Mouse (Mus musculus): ENCODE data around the gene Prickle2.

The Prickle2 gene

DNA sequence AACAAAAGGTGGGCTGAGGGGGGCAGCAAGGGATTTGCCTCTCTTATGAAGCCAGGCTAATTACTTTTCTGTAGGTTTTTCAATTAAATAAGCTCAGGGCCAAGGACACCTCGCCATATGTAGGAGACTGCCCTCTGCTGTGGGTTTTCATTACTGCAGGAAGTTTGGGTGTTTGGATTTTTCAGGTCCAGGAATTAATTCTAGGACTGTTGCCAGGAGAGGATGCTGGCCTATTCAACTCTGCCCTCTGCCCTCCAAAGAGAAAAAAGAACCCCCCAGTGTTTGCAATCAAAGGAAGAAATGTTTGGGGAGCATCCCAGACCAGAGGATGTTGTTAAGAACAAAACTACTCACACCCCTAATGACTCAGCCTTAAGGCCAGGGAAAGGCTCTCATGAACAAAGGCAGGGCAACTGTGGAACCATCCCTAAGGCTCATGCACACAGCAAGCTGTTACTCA is 40.4 kb downstream of the Prickle2 start:
- peak; percentile 51 for DNase-seq (ENCODE audit: low spot score)

DNA sequence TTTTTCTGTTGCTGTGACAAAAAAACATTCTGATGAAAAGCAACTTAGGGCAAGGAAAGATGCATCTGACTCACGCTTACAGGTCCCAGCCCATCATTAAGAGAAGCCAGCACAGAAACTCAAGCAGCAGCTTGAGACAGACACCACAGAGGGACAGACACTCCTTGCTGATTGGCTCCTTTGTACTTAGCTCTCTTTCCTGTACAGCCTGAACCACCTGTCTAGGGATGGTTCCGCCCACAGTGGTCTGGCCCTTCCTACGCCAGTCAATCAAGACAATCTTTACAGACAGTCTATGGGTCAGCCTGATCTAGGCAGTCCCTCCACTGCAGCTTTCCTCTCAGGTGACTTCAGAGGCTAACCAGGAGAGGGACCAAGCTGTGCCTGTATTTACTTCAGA is 42.1 kb downstream of the Prickle2 start:
- DNase-seq (ENCODE audit: low spot score): no peak

DNA sequence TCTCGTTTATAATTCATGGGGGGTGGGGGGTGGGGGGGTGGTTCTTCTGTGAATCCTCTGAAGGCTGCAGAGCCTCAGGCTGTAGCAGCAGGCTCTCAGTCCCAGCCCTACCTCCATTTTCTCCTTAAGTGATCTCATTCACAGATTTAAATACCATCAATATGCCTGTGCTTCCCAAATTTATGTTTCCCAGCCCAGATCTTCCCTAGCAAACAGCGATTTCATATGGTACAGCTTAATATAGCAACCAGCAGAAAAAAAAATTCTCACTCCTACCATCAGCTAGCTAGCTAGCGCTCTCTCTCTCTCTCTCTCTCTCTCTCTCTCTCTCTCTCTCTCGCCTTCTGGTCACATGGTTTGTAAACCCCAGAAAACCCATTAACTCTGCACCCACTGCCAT is 42.5 kb downstream of the Prickle2 start:
- no peak for DNase-seq (ENCODE audit: low spot score)

DNA sequence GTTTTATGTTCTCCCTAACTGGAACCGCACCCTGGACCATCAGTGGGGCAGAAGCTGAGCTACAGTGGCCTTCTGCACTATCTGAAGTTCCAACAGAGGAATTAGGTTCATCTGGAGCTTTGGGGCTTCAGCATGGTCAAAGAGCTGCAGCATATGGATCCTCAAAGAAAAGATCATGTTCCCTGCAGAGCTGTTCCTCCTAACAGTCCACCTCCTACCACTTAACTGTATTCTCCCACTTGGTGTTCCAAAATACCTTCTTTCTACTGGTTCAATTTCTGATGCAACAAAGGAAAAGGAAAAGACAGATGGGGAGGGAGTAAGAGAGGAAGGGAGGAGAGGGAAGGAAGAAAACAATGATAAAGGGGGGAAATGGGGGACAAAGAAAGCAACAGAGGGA is 56.9 kb downstream of the Prickle2 start:
- DNase-seq (ENCODE audit: low spot score): no peak

DNA sequence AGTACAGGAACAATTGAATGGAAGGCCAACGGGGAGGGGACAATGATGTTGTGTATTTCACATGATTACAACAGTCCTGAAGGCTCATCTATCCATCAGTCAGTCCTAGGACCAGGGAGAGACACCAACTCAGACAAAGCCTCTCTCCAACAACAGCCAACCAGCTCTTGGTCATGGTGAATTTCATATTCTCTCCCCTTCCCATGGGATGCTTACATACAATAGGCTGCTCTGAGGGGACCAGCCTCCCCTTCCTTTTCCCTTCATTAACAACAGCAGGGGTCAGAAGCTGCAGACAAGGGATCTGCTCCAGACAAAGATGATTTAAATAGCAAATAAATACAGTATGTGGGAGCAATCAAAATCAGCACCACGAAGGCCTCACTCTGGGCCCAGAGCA is 57.4 kb downstream of the Prickle2 start:
- no peak for DNase-seq (ENCODE audit: low spot score)

DNA sequence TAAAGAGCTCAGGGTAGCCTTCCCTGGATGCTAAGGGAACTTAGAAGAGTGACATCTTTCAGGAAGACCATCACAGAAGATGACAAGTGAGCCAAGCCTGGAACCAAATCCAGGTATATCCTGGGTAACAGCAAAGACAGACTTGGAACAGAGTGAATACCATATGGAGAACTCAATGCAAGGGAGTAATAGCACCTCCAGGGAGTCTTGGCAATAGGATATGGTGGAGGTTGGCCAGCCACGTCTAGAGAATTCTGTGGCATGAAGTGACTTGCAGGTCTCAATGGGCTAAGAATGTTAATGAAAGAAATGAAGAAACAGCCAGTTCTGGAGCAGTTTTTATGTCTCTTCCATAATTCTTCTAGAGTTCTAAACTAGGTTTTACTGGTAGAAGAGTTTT is 63.0 kb downstream of the Prickle2 start:
- no peak for DNase-seq (ENCODE audit: low spot score)

DNA sequence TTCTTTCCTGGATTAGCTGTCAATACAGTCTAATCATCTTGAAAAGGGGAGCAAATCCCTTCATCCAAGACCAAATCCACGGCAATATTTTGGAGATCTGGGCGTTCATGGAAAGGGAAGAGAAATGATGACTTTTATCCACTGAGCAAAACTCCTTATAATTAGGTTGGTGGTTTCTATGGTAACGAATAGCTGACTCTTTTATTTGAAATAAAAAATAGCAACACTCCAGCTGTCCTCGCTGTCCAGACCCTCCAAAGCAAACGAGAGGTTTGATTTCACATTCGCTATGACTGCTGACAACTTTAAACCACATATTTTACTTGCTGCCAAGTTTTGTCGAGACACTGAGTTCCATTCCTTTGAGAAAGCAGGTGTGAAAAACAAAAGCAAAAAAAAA is 64.0 kb downstream of the Prickle2 start:
- no peak for DNase-seq (ENCODE audit: low spot score)

DNA sequence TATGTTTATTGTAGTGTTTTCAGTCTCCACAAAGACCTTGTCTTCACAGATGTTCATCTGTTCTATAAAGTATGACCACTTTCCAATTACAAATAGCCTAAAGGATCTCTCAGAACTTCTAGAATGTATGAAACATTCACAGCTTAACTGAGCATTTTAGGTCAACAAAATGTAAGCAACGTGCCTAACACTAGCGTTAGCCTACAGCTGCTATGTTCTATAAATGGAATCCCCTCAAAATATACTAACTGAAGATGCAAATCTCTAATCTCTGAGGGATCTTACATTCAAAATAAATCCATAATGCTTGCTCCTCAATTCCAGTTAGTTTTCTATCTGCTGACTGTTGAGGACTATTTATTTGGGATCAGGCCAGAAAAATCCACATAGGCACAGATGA is 65.1 kb downstream of the Prickle2 start:
- DNase-seq (ENCODE audit: low spot score): no peak

DNA sequence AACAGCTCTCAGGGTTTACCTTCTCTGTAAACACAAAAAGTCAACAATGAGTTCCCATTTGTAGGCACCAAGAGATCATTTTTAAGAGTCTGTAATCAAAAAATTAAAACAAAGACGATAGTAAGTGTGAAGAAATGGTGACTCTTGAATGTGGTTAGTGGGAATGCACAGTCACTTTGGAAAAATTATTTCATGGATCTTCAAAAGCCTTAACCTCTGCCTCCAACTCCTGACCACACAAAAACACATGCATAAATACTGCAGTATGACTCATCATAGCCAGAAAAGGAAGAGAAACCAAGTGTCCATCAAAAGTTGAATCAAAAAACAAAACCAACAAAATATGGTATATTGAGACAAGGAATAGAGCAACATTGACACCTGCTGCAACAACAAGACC is 69.5 kb downstream of the Prickle2 start:
- DNase-seq (ENCODE audit: low spot score): no peak

DNA sequence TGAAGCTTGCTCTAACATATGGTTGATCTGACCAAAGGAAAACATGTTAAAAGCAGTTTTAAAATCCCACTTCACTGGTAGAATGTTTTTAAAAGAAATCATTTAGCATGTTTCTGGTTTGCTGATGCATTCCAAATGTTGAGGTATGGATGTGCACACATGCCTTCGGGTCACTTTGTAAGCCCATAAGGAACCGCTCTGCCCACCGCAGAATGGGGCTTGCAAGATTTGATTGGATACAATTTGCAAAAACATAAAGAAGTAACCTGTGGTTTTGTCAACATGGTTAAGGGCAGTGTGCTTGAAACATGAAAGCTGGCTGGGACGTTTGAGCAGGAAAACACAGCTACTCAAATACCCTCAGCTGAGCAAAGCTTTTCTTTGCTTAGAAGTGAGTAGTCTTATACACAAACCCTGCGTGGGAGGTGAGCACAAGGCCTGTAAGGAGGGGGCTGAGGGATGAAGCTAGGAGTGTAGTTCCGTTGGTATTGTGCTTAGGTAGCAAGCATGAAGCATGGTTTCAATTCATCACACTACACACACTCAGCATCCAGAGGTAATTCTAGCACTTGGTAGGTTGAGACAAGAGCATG is 71.0 kb downstream of the Prickle2 start:
- DNase-seq (ENCODE audit: low spot score): no peak

DNA sequence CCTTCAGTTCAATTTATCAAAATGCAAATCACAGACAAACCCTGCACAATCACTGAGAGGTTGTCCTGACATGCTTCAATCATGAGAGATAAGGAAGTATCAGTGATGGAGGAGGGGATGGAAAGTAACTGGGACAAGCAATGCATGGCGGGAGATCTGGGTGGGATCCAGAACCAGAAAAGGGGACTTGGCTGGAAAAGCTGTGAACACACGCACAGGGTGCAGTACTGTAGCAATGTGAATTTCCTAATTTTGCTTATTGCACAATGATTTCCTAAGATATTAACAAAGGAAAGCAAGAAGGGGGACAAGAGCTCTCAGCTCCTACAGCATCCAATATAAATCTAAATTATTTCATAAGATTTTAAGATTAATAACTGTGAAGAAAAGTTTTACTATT is 75.0 kb downstream of the Prickle2 start:
- DNase-seq (ENCODE audit: low spot score): no peak

DNA sequence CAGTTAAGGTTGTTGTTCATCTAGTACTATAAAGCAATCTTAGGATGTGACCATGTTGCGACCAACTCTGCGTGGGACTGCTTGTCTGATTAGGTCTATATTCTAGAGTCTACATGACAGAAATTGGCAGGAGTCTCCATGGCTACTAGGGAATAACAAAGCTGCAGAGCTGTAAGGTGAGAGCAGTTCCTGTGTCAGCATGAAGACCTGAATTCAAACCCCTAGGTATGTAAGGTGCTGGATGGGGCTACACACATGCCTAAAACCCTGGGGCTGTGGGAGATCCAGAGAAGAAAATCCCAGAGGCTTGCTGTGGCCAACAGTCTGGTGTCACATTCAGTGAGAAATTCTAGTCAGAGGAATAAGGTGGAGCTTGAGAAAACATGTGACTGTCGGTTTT is 78.2 kb downstream of the Prickle2 start:
- DNase-seq (ENCODE audit: low spot score): no peak

DNA sequence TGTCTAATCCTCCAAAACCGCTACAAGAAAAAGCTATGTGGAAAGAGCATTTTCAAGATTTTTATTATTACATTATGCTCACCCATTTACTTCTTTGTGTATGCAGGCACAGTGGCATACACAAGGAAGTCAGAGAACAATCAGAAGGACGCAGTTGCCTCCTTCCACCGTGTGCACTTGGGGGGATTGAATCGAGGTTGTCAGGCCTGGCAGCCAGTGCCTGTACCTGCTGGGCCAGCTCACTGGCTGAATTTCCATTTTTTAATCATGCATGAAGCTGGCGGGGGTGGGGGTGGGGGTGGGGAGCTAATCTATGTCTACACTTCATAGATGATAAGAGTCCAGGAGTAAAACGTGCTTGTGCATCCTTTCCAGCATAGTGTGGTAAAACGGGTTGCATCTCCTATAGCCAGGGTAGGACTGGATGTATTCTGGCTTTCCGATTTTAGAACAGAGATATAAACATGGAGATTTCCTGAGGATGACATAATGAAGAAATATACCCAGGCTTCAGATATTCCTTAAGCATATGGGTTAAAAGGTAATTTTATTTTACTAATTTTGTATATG is 78.8 kb downstream of the Prickle2 start:
- DNase-seq (ENCODE audit: low spot score): no peak

DNA sequence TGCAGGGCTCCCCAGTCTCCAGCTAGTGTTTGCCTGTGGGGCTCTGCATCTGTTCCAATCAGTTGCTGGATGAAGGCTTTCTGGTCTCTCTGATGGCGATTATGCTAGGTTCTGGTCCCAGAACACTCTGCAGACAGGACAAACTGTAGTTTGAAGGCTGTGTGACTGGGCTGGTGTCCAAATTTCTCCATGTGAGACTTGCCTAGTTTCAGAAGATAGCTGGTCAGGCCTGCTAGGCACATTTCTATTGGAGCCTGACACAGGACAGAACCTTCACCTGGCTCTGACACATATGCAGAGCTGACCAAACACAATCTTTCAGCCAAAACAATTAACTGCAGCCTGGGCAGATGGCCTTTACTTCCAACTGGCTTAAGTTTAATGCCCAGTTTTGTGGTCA is 80.0 kb downstream of the Prickle2 start:
- no peak for DNase-seq (ENCODE audit: low spot score)

DNA sequence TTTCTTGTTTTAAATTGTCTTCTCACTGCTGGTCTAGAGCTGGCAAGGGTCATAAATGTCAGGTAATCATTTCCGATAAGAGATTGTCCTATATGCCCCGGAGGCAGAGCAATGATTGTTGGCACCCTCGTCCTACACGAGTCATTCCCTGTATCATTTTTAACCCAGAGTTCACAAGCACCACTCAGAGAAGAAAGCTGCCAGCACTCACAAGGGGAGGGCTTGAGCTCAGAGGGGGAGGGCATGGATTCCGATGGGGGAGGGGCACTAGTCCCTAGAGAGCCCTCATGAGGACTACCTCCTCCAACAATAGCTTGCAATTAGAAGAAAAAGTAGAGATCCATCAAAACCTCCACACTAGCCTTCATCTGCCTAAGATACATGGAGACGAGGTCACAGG is 81.6 kb downstream of the Prickle2 start:
- no peak for DNase-seq (ENCODE audit: low spot score)

DNA sequence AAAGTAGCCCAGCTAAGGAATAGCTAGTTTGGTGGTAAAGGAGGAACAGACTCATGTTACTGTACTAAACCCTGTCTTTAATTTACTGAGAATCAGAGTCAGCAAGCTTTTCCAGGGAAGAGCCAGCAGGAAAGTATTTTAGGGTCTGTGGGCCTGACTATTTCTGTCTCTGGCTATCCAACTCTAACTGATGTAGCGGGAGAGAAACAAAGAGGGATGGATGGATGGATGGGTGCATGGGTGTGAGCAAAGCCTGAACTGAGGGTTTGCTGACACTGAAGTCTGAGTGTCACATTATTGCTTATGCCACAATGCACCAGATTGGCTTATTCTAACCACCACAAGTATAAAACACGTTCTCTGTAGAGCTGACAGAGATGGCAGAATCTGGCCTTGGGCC is 88.8 kb downstream of the Prickle2 start:
- DNase-seq (ENCODE audit: low spot score): no peak

DNA sequence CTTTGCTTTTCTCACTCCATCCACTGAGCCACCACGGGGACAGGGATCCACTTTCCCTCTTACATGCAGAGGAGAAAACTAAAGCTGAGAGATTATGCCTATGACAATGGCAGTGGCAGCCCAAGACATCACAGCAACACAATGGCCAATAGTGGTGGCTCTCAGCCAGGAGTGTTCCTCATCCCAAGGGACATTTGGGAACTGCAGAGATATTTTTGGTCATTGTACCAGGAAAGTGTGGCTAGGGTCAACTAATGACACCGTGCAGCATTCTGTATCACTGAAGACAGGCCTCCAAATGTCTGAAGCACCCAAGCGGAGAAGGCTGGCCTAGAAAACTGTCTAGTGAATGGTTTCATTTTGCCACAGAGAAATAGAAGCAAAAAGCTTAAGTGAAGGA is 91.2 kb downstream of the Prickle2 start:
- DNase-seq (ENCODE audit: low spot score): no peak

DNA sequence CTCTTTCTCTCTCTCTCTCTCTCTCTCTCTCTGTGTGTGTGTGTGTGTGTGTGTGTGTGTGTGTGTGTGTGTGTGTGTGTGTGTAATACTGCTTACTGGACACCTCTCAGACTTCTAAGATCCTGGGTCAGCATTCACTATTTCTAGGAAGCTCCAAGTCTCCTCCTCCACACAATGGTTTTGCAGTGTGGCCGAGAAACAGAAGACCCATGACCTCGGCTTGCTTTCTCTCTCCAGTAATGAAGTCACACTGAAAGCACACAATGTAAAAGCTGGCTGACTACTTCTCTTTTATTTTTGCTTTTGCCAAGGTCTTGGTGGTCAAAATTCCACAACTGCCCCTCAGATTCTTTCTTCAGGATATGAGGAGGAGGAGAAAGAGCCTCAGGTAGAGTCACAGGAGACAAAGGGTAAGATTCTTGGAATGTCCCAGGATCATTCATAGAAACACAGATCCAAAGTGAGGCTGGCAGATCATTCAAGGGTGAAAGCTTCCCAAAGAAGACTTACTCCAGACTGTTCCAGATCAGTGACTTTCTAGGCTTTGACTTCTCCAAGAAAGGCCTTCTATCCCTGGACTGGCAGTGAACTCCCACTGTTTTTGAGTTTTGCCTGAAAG is 93.7 kb downstream of the Prickle2 start:
- no peak for DNase-seq (ENCODE audit: low spot score)

DNA sequence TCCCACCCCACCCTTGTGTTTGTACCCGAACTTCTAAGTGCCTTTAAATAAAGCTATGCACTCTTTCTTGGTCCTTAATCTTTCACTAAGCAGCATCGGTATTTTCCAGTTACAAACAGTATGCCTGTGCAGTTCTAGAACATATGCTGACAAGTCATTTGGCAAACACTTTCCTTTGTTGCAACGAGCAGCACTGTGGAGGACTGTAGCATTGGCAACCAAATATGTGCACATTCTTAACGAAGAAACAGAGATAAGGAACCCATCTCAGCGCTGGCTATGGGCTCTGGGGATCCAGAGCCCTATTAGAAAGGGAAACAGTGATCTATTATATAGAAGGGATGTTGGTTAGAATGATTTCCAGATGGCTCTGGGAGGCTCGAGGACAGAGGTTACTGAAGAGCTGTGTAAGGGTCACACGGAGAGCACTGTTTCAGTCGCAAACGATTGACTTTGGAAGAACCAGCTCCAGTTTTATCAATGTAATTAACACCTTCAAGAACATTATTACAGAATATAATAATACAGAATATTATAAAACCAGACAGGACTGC is 96.2 kb downstream of the Prickle2 start:
- no peak for DNase-seq (ENCODE audit: low spot score)

DNA sequence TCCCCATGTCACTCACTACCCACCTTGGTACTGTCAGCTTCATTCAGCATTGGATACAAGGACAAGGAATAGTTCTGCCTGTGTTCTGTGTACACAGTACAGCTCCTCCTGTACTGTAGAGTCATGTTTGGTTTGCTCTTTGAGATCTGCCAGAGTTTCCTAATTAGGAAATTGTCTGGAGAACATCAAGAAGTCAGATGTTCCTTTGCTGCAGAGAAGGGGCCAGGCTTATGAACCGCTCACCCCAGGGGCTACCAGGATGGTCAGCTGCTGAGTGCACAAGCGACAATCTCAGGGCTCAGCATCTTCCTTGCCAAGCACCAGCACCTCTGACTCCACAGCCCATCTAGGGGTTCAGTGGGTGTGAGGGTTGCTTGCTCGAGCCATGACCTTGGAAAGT is 96.9 kb downstream of the Prickle2 start:
- no peak for DNase-seq (ENCODE audit: low spot score)

DNA sequence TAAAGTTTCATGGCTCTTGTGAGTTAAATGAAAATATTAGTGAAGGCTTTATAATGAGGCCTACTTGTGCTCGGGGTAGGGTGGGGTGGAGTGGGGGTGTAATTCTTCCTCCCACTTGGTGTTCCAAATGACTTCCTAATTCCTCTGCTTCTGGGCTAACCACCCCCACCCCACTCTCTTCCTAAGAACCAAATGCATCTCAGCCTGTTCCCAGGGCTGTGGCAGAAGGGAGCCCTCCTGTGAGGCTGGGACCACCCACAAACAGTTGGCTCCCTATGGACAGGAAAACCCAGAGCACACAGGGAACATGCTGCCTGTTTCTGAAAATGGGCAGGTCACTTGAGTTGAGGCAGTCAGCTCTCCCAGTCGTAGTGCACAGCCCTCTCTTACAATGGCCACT is 100.8 kb downstream of the Prickle2 start:
- no peak for DNase-seq (ENCODE audit: low spot score)

DNA sequence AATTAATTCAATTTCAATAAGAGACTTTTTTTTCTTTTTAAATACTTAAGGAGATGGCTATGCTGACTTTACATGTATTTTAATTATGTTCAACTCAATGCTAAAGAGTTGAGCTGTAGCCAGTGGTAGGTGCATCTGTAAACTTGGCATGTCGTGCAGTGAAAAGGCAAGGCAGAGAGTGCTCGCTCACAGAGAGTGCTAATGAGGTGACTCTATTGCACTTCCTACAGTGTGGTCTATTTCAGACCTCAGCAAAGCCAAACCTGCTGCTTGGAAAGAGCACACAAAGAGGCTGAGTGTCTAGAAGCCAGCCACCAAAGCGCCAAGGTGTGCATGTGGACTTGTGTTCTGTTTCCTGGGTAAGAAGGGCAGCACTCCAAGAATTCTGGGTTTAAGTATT is 109.6 kb downstream of the Prickle2 start:
- DNase-seq (ENCODE audit: low spot score): no peak

DNA sequence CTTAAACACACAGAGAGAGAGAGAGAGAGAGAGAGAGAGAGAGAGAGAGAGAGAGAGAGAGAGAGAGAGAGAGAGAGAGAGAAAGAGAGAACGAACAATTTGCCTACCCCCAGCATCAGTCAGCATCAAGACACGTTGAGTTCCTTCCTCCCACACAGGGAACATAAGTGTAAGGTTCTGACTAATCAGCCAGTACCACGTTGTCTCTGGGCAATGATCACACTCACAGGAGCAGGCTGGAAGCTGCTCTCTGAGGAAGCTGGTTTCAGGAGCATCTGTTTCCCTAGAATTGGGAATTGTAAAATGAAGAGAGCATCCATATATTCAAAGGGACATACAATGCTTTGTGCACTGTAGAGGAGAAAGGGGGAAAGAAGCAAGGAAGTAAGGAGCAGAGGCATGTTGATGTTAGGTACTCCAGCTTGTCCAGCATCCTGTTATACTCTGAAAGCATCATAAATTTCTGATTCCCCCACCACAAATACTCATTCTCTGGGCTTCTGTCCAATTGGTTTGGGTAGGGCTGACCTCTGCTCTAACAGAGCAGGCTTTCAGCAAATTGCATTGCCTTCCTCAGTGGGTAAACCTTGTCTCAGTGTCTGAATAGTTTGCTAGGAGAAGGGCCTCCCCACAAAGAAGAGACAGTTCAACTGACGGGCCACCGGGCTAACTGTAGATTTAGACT is 116.4 kb downstream of the Prickle2 start:
- DNase-seq (ENCODE audit: low spot score): no peak

All from ovary, postnatal 10 days (tissue).